Mouse (Mus musculus): ENCODE results near the gene Otulinl. TPM values are rescaled to one million over a fixed set of nuclear protein-coding genes. Genes with fewer than 3 reads are reported as not detected.

Otulinl gene
- total RNA-seq, 2 experiments from 2014 or later, result 27.6 to 31.8 TPM

DNA sequence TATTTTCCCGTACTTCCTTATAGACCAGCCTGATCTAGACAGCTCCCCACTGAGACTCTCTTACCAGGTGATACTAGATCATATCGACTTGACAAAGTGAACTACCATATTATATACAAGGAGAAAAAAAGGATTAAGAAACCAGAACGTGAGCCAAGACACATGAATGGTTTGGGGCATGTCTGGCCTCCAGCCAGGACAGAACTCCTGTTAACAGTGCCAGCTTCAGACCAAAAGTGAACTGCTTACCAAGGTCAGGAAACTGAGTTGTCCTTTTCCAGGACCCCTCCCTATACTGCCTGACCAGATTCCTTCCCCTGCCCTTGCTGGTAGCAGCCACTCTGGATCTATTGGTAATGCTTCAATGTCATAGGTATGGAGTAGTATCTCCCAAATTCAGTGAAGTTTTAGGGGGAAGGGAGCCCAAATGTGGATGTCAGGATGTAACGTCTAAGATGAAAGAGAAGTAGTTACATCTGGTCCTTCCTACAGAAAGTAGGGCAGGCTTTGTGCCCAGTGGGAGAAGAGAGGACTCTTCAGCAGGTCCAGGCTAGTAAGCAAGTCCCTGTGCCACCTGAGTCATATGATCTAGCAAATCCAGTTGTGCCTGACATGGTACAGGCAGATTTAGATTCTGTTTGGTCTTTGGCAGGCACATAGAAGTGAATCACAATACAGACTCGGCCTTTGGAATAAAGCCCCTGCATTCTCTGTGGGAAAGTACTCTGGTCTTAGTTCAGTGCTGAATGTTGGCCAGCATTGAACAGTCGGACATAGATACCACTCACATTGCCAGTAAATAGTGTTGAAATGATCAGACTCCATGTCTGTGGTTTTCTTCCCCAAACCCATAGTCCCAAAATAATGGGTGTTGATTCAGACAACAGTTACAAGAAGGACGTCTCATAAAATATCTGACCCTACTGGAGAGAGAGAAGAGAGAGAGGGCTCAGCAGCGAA lies 47.2 kb downstream of the Otulinl start:
- DNase-seq (ENCODE audit: low spot score in 2 of 2), result no peak
- no peak overlapping the region for H3K27ac ChIP-seq
- TF ChIP-seq CTCF (conservative IDR thresholded peaks at IDR 0.05), result no peak
- no peak overlapping the region for H3K4me3 ChIP-seq

DNA sequence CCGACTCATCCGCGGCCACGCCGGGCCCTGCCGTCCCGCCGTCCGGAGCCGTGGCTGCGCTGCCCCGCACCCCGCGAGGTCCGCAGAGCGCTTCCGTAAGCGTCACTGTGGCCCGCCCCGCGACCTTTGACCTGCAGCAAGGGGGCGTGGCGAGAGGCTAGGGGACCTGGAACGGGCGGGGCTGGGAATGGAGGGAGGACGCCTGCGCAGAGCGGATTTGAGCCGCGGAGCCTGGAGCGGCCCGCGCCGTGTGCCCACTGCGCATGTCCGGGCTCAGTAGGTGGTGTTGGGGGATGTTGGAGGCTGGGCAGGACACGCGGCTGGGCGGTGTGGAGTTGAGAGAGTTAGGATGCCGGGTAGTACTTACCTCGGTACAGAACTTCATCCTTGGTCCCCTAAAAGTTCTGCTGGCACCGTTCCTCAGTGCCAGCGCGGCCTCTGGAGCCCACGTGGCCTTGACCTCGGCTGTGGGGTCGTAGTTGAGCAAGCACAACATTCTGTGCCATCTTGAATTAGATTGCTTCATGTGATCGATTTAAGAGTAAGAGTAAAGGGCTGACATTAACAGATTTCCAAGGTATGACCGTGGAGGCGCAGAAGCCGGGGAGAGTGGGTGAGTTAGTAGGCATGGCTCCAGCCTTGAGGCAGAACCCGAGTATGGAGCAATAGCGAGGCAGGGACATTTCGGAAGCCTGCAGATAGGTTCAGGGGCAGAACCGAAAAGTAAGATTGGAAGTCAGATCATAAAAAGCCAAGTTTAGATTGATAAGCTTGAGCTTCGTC lies 50.6 kb downstream of the Otulinl start, which contains the start of gene Otulin:
TSS of gene Otulin (minus strand) at position 93 of the 783 bp plus-strand sequence.
- Histone ChIP-seq H3K4me3 (peak within 1 kb of the TSS; percentile 85), H3K27ac (peak within 1 kb of the TSS; percentile 91)
- TF ChIP-seq CTCF (conservative IDR thresholded peaks at IDR 0.05), result no peak

DNA sequence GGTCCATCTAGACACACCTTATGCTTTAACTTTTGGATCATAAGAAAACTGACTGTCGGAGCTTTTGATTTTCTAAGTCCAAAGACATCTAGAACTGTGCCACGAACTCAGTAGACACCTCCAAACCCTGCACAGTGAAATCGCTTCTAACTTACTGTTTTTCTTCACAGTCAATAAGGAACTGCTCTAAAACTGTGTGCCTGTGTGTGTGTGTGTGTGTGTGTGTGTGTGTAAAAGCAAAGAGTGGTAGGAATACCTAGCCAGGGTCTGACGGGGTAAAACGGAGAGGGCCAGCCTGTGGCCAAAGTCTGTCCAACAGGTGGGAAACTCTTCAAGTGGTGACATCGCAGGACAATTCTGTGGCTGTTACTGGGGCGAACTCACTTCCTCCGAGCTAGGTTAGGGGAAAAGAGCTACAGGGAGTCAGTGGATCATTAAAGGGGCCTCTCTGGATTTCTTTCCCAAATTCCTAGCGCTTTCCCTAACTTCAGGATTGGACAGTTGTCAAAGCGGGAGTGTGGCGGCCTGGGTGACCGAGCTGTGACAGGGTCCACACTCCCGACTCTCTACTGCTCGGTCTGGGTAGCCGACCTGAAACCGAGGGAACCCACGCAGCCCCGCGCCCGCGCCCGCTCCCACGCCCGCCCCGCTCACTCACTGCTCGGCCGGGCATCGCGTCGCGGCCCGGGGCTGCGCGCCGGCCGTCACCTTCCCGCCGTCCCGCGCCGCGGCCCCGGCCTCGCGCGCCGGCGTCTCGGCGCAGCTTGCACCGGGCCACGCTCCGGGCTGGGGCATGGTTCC lies 51.4 kb downstream of the Otulinl start:
- H3K27ac ChIP-seq, result peak overlapping the region; percentile 91
- peak overlapping the region; percentile 85 for H3K4me3 ChIP-seq
- TF ChIP-seq CTCF (conservative IDR thresholded peaks at IDR 0.05), result no peak
- no peak for DNase-seq (ENCODE audit: low spot score in 2 of 2)

More for the DNA sequence above, 50.6 kb downstream of the Otulinl start, which contains the start of gene Otulin:
- peak; percentile 97 to 99 for DNase-seq (ENCODE audit: low spot score in 2 of 2)

DNA sequence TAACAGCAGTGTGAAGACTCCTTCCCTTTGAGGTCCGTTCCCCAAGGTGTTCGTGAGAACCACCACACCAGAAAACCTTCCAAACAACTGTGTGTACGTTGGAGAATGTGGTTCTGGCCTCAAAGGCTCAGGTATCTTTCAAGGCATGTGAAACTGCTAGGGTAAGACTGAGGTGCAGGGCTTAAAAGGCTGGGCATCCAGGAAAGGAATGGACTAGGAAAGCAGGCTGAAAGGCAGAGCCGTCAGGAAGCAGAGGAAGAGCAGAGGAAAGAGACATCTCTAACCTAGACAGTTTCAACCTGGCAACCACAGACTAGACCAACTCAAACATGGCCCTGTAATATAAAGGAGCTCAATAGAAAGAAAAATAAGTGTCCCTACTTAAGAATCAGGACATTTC lies 52.3 kb downstream of the Otulinl start:
- no peak for DNase-seq (ENCODE audit: low spot score in 2 of 2)
- H3K4me3 ChIP-seq, result peak overlapping the region; percentile 85; the same call in 1 of the 2 replicates
- no peak for TF ChIP-seq CTCF (conservative IDR thresholded peaks at IDR 0.05)
- no peak overlapping the region for H3K27ac ChIP-seq

DNA sequence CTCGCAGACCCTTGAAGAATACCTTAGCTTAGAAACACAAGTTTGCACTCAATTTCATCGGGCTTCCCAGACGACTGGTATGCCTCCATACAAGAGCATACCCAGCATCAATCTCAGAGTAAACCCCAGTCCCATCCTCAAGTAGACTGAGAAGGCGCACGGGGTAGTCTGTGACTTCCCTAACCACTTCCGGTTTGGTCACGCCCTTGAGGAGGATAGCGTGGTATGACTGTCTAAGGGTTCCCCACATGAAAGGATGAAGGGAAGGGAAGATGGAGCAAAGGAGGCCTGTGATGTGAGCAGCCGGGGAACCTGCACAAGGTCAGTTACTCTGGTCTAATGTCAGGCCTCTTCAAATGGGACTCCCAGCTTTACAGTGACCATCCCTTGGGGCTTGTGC lies 53.6 kb downstream of the Otulinl start:
- H3K27ac ChIP-seq, result no peak overlapping the region
- DNase-seq (ENCODE audit: low spot score in 2 of 2), result no peak
- no peak overlapping the region for H3K4me3 ChIP-seq
- TF ChIP-seq CTCF (conservative IDR thresholded peaks at IDR 0.05), result no peak

DNA sequence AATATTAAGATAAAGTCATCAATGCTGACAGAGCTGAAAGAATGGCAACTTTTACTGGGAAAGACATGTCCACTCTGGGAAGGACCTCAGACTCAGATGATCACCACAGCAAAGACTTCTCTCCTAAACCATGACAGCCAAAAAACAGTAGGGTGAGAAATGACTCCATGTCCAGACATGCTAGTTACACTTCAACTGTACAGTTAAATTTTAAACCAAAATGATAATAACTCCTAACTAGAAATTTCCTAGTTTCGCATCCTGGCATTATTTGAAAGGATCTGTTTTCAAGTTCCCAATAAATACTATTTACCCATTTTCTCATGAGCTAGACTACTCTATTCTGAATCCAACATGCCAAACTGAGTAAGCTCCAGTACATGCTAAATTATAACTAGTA lies 55.1 kb downstream of the Otulinl start:
- TF ChIP-seq CTCF (conservative IDR thresholded peaks at IDR 0.05), result no peak
- H3K4me3 ChIP-seq, result no peak overlapping the region
- no peak overlapping the region for H3K27ac ChIP-seq
- no peak for DNase-seq (ENCODE audit: low spot score in 2 of 2)

DNA sequence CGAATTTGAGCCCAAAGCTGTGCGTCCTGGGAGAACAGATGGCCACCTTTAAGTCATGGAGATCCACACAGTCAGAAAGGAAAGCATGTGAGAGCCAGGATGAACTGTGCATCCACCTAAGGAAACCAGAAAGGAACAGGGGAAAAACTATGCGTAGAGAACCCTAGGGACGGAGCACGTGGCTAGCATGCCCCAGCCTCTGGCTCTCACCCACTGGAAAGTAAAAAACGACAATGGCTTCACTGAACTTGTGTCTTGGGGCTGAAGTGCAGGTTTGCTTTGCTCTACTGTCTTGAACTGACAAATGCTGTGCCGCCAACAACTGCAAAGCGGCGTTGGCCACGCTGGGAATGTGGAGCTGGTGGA lies 55.5 kb downstream of the Otulinl start:
- DNase-seq (ENCODE audit: low spot score in 2 of 2), result no peak
- Histone ChIP-seq H3K4me3 (no peak overlapping the region), H3K27ac (no peak overlapping the region)
- no peak for TF ChIP-seq CTCF (conservative IDR thresholded peaks at IDR 0.05)

DNA sequence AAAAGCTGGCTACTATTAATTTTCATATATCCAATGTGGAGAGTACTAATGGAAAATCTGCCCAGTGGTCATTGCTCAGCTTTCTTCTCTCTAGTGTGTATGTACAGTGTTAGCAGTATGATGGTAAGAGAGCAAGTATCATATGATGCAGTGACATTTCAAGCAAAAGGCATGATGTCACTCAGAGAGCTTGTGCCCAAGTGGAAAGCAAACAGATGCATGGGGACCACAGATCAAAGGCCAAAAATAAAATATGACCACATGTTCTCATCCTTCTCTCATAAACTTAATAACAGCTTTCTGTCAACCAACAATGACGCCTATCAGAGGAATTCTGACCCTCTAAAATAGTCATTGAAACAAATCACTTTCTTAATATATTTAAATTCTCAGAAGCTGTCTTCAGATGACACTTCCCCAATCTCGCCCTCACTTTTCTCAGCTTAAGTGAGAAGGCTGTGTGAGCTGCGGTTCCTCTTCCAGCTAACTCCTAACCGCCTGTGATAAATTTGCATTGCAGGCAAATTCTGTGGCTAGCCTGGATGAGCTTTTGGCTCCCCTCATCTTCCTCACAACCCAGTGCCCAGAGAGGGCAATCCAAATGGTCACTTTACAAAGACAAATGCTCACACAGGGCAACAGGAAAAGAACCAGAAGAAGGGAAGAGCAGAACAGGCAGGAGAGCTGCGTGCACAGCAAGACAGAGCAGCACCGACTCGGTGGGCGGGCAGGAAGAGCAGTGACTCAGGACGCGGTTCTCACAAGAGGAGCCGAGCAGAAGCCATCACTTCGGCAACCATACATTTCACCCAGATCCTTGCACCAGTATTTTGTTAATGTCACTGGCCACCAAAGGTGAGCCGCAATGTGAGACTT lies 56.1 kb downstream of the Otulinl start:
- Histone ChIP-seq H3K4me3 (no peak overlapping the region), H3K27ac (no peak overlapping the region)
- no peak for DNase-seq (ENCODE audit: low spot score in 2 of 2)
- no peak for TF ChIP-seq CTCF (conservative IDR thresholded peaks at IDR 0.05)

DNA sequence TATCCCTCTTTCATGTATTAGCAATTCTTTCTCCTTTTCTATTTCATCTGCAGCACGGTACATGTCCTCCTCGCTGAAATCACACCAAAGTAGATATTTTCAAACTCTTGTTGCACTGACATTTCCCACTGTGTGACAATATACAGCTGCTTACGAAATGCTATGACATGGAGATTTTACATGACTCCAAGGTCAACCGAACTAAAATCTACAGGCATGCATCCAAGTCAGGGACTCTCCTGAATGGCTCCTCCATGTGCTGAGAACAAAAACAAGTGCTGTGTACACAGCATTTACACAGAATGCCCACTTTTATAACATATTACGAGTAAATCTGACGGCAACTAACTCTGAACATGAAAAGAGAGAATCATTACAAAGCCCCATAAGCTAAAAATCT lies 58.1 kb downstream of the Otulinl start:
- H3K27ac ChIP-seq, result no peak overlapping the region
- no peak overlapping the region for H3K4me3 ChIP-seq
- TF ChIP-seq CTCF (conservative IDR thresholded peaks at IDR 0.05), result no peak
- no peak for DNase-seq (ENCODE audit: low spot score in 2 of 2)

DNA sequence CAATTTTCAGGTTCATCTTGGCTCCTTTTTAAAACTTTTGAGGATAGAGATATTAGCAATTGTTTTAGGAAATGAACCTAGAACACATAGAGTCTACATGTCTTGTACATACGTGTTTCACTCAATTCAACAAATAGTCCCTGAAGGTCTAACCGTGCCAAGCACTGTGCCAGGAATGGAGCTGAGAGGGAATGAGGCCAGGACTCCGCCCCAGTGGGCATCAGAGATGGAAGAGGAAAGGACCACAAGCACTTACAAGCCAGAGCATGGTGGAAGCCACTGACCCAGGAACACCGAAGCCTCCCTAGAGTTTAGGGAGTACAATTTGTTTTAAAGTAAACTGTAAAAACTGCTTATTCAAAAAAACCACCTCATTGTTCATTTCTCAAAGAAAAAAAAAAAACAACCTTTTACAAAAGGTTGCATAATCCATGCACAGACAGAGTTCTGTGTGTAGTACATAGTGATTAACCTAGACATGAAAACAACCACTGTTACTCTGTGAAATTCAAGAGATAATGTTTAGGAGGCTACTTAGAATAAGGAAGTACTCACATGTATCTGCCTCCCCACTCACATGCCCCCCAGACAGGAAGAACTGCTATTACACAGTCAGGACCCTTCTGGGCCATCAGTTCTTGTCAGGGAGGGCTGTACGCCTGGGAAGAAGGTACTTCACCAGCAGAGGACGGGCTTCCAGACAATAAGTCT lies 60.7 kb downstream of the Otulinl start:
- H3K27ac ChIP-seq, result no peak overlapping the region
- no peak for DNase-seq (ENCODE audit: low spot score in 2 of 2)
- no peak overlapping the region for H3K4me3 ChIP-seq
- TF ChIP-seq CTCF (conservative IDR thresholded peaks at IDR 0.05), result 0 out of 2 replicates have a peak, but pooled peaks have one; percentile 9

DNA sequence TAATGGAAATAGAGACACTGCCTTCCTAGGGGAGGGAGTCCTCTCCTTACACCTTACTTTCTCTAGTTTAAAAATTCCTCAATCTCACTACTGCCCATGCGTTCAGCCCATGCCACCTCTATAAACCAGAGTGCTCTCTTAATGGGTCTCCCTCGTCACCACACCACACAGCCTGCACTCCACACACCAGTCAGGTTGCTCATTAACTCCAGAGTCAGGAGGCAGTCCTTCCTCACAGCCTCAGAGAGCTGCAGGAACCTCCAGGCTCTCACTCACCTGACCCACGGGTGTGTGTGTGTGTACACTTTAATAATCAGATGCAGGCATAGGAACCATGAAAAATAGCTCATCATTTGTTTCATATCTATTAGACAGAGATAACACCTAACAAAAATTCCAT lies 61.7 kb downstream of the Otulinl start:
- no peak overlapping the region for H3K27ac ChIP-seq
- no peak for DNase-seq (ENCODE audit: low spot score in 2 of 2)
- TF ChIP-seq CTCF (conservative IDR thresholded peaks at IDR 0.05), result no peak
- H3K4me3 ChIP-seq, result no peak overlapping the region
